Mouse (Mus musculus) kidney, postnatal 0 days (tissue): Measurements from ENCODE around the gene Gm21874. TPM values are rescaled to one million over a fixed set of nuclear protein-coding genes. Genes with fewer than 3 reads are reported as not detected.
"Not testable (repeated sequence)": the region's sequence is repeated elsewhere in the genome, so short reads cannot be mapped to it uniquely, and the experiment has no call there.

Experiments
- ATAC-seq: fragments of 200-750 bp; cut with Nextera tagmentation; replicated peaks from 2 replicates; pipeline ENCODE4 v1.8.0; 2017; ENCODE audit warnings: low read depth, moderate number of reproducible peaks, moderate TSS enrichment, moderate library complexity; ENCODE audit not compliant: low FRiP score
- DNase-seq: peaks from one replicate; pipeline ENCODE4 v3.0.0-alpha.2; 2016; ENCODE audit warnings: low spot score
- H3K27ac ChIP-seq: fragments of 300-500 bp; sonication (generic); 2 replicates; pipeline ENCODE4 v1.5.1; 2014; ENCODE audit warnings: mild to moderate bottlenecking
- H3K27me3 ChIP-seq: fragments of 300-500 bp; sonication (generic); 2 replicates; pipeline ENCODE4 v1.6.1; 2014; ENCODE audit warnings: low read length, mixed read lengths; ENCODE audit not compliant: insufficient read depth
- H3K36me3 ChIP-seq: fragments of 300-500 bp; sonication (generic); 2 replicates; pipeline ENCODE4 v1.6.1; 2014; ENCODE audit warnings: low read length, mixed read lengths; ENCODE audit not compliant: insufficient read depth
- H3K4me1 ChIP-seq: fragments of 300-500 bp; sonication (generic); replicated peaks from 2 replicates; pipeline ENCODE4 v1.6.1; 2014; ENCODE audit warnings: antibody characterized with exemption, low read length, mixed read lengths; ENCODE audit not compliant: insufficient read depth
- H3K4me2 ChIP-seq: fragments of 300-500 bp; sonication (generic); 2 replicates; pipeline ENCODE4 v1.6.1; 2014; ENCODE audit warnings: mild to moderate bottlenecking, low read length, moderate library complexity, mixed read lengths
- H3K4me3 ChIP-seq: fragments of 300-500 bp; sonication (generic); replicated peaks from 2 replicates; pipeline ENCODE4 v1.5.1; 2014; ENCODE audit warnings: low read depth, low read length
- H3K9ac ChIP-seq: fragments of 300-500 bp; sonication (generic); 2 replicates; pipeline ENCODE4 v1.6.1; 2014; ENCODE audit warnings: low read depth, low read length
- H3K9me3 ChIP-seq: fragments of 300-500 bp; sonication (generic); replicated peaks from 2 replicates; pipeline ENCODE4 v1.6.1; 2016; ENCODE audit warnings: low read length, inconsistent platforms, mixed read lengths
- polyA plus RNA-seq: library from polyadenylated mRNA; unstranded; fragments of >200 nt; fragmentation: Nextera tagmentation; extraction: Ambion mirVana; gene quantifications from 2 replicates; pipeline ENCODE4 v1.2.1, GENCODE M21; 2015

The Gm21874 gene
- polyA plus RNA-seq, result not detected in 2 replicates

DNA sequence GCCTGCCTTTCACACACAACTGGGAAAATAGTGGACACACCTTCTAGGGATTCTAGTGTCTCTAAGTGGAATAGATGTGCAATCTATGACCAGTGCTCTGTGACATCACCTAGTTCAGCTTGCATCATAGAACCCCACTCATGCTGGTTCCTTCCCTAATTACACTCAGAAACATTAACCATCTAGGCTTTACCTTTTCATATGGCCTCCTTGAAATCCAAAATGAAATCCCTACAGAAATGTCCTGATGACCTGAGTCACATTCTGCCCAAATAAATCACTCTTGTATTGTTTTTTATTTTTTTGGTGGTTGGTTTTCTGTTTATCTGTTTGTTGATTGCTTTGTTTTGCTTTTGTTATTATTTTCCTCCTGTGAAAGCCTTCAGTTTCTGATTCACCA is at the start of gene Gm21874:
Gene Gm21874 (minus strand): TSS at position 101 of the 400 bp plus-strand sequence.
- H3K9ac ChIP-seq, H3K4me3 ChIP-seq, DNase-seq, H3K27me3 ChIP-seq, H3K27ac ChIP-seq, H3K36me3 ChIP-seq, ATAC-seq, H3K9me3 ChIP-seq, H3K4me1 ChIP-seq, H3K4me2 ChIP-seq: not testable (repeated sequence)

Other genes with a start within 250 kb of the Gm21874 start
- not detected in 2 replicates for gene Gm21721, start 214.0 kb downstream of the Gm21874 start, polyA plus RNA-seq
- not detected in 2 replicates for gene Gm21812, start 69.0 kb downstream of the Gm21874 start, polyA plus RNA-seq